Mouse (Mus musculus) activated CD4-positive, CD25-positive, alpha-beta regulatory T cell (primary cell): ENCODE measurements around the gene Plxnb3. TPM values are rescaled to one million over a fixed set of nuclear protein-coding genes. Genes with fewer than 3 reads are reported as not detected.

Source experiments
- polyA plus RNA-seq, 2 experiments: library from polyadenylated mRNA; unstranded; fragments of 100-300 nt; shearing (Covaris generic); gene quantifications; one replicate each; pipeline ENCODE4 v1.2.1; 2017

Gene Plxnb3
- polyA plus RNA-seq: under 1 TPM in 1 of 2 experiments, not detected in 1; 0.06 TPM

GRCm38 (mm10) chrX:73756334-73757140 lies at the start of gene Plxnb3:
Gene Plxnb3 (plus strand): TSS chrX:73757090.

GRCm38 (mm10) chrX:73716109-73716661 lies 40.7 kb upstream of the Plxnb3 start, which contains the start of the genes Bcap31 and Abcd1:
Gene Bcap31 (minus strand): TSS chrX:73716175.
Gene Abcd1 (plus strand): TSS chrX:73716597.

GRCm38 (mm10) chrX:73774168-73774760 lies 17.4 kb downstream of the Plxnb3 start, which contains the start of gene Srpk3:
Gene Srpk3 (plus strand): TSS chrX:73774405.

GRCm38 (mm10) chrX:73786364-73787224 lies 29.7 kb downstream of the Plxnb3 start, which contains the start of the genes Idh3g and Ssr4:
Gene Idh3g (minus strand): TSS chrX:73786897.
Gene Ssr4 (plus strand): TSS chrX:73787028.

Other genes starting within 250 kb of the Plxnb3 start
- 1 to 10 TPM in 1 of 2 experiments, under 1 TPM in 1; 0.25 to 1.1 TPM for gene Dusp9, start 117.7 kb upstream of the Plxnb3 start, polyA plus RNA-seq
- gene Pnck, start 97.0 kb upstream of the Plxnb3 start, polyA plus RNA-seq: 1 to 10 TPM; 1.2 to 3.8 TPM
- gene Slc6a8, start 83.9 kb upstream of the Plxnb3 start, polyA plus RNA-seq: under 1 TPM; 0.18 to 0.76 TPM
- 100 to 1,000 TPM; 306 to 323 TPM for gene Bcap31, start 40.9 kb upstream of the Plxnb3 start, polyA plus RNA-seq
- gene Abcd1, start 40.5 kb upstream of the Plxnb3 start, polyA plus RNA-seq: 10 to 100 TPM; 35.5 to 44.6 TPM
- 1 to 10 TPM in 1 of 2 experiments, under 1 TPM in 1; 0.48 to 1.1 TPM for gene Srpk3, start 17.3 kb downstream of the Plxnb3 start, polyA plus RNA-seq
- gene Idh3g, start 29.8 kb downstream of the Plxnb3 start, polyA plus RNA-seq: 100 to 1,000 TPM; 200 to 231 TPM
- 100 to 1,000 TPM; 210 to 242 TPM for gene Ssr4, start 29.9 kb downstream of the Plxnb3 start, polyA plus RNA-seq
- under 1 TPM; 0.12 to 0.60 TPM for gene Pdzd4, start 67.9 kb downstream of the Plxnb3 start, polyA plus RNA-seq
- 1 to 10 TPM; 2.7 to 3.1 TPM for gene Avpr2, start 135.0 kb downstream of the Plxnb3 start, polyA plus RNA-seq
- gene L1cam, start 139.0 kb downstream of the Plxnb3 start, polyA plus RNA-seq: 10 to 100 TPM; 10.1 to 16.6 TPM
- gene Arhgap4, start 164.8 kb downstream of the Plxnb3 start, polyA plus RNA-seq: 100 to 1,000 TPM; 174 to 277 TPM
- 100 to 1,000 TPM; 226 to 247 TPM for gene Naa10, start 164.9 kb downstream of the Plxnb3 start, polyA plus RNA-seq
- 10 to 100 TPM in 1 of 2 experiments, 1 to 10 TPM in 1; 8.5 to 12.2 TPM for gene Renbp, start 173.8 kb downstream of the Plxnb3 start, polyA plus RNA-seq
- gene Hcfc1, start 209.3 kb downstream of the Plxnb3 start, polyA plus RNA-seq: 10 to 100 TPM; 25.4 to 45.1 TPM